Mouse (Mus musculus) urinary bladder, adult 2 months (tissue): ENCODE data around the gene Dstn. TPM values are rescaled to one million over a fixed set of nuclear protein-coding genes. Genes with fewer than 3 reads are reported as not detected.

Experiments used
- DNase-seq: peaks from one replicate; pipeline ENCODE4 v3.0.0; 2022; ENCODE audit warnings: low spot score
- polyA plus RNA-seq: library from polyadenylated mRNA; depleted of rRNA; stranded (reverse); fragments of >200 nt; gene quantifications from 2 replicates; pipeline ENCODE4 v1.2.3, GENCODE M21; 2012

The Dstn gene
- polyA plus RNA-seq, 1 experiment = 1,245 TPM

GRCm38 (mm10) chr2:143953944-143954343 is 38.8 kb downstream of the Dstn start:
- peak; percentile 12 for DNase-seq

DNA sequence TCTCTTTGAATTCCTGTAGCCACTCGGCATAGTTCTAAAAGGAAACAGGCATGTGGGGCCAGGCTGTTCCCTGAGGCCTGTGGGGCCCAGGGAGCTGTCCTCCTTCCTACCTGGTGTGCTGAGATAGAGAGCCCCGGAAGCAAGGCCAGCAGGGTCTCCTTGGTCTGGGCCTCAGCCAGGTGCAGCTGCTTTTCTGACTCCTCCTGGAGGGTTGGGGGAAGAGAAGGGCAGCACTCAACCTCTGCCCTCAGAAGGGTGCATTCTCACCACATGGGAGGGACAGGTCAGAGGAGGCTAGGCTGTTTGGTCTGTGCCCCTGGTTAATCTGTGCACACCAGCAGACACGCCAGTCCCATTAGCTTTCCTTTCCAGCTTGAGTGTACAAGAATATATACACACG is 39.9 kb downstream of the Dstn start:
- peak; percentile 16 for DNase-seq

DNA sequence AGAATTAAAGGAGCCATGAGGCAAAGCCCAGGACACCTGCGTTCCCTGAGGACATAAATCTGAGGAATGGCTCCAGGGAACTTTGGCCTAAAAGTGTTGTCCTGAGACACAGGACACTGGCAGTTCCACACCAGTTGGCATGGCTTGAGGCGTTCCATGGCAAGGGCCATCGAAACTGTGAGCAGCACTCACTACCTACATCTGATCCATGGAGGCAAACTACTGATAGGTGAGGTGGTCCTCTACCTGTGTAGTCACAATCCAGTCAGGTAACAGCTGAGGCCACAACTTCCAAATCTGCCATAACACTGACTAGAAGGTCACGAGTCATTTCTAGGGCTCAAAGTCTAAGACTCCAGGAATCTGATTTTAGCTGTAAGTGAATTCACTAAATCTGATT is 40.6 kb downstream of the Dstn start:
- peak; percentile 15 for DNase-seq

GRCm38 (mm10) chr2:143962192-143962591 is 47.1 kb downstream of the Dstn start:
- DNase-seq = no peak

DNA sequence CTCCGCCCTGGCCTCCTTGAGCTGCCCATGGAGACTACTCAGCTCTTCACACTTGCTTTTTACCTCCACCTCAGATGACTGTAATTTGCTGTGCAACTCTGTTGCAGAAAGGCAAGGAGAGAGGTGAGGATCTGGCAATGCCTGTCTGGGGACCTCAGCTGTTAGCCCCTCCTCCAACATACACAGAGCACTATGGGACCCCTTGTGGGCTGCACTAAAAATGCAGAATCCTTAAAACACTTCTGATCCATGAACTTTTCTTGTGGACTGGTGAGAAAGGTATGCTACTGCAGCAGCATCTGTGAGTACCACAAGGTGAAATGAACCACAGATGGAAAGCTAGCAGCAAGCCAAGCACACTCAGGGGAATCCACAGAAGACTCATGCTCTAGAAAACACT is 48.2 kb downstream of the Dstn start:
- DNase-seq = no peak

DNA sequence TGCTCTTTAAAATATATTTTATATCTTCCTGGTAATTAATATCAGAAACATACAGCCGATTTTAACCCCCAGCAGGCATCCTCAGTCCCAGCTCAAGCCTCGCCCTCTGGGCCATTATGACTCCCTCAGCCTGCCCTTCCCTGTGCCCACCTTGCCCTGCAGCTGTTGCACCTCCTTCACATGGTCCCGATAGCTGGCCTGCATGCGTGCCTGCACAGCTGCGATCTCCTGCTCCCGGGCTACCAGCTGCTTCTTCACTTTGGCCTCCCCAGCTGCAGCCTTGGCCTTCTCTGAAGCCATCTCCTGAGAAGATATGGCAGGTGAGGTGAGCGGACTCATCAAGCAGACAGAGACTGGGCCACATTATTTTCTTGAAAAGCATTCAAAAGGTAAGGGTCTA is 54.1 kb downstream of the Dstn start:
- no peak for DNase-seq

DNA sequence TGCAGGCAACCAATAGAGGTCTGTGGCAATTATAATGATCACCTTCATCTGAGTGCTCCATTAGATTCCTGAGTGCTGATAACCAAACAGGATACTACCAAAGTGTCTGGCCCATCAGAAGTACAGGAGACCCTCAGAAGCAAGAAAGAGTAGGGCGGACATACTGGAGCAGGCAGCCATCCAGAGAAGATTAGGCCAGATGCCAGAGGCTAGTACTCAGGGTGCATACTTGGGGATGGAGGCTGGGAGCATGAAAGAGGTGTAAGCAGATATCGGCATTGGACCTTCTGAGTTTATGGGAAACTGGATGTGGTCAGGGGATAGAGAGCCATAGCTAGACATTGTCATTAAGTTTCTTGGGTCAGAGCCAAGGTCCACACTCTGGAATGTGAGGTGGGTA is 55.7 kb downstream of the Dstn start:
- no peak for DNase-seq

DNA sequence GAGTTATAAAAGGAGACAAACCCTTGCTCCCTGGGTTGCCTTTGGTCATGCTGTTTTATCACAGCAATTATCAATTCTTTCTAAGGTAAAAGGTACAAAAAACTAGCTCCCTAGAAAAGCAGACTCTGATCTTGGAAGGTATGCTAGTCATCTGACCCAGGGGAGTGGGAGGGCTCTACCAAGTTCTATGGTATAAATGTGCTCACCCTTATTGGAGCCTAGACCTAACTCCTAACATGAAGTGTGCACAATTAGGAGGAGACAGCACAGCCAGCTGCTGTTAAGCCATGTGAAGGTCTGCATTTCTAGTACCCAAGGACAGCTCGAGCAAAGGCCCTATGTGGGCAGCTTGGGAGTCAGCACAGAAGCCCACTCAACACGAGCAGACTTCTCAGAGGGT is 56.8 kb downstream of the Dstn start:
- DNase-seq = no peak

GRCm38 (mm10) chr2:143973161-143973560 is 58.0 kb downstream of the Dstn start:
- DNase-seq = no peak

DNA sequence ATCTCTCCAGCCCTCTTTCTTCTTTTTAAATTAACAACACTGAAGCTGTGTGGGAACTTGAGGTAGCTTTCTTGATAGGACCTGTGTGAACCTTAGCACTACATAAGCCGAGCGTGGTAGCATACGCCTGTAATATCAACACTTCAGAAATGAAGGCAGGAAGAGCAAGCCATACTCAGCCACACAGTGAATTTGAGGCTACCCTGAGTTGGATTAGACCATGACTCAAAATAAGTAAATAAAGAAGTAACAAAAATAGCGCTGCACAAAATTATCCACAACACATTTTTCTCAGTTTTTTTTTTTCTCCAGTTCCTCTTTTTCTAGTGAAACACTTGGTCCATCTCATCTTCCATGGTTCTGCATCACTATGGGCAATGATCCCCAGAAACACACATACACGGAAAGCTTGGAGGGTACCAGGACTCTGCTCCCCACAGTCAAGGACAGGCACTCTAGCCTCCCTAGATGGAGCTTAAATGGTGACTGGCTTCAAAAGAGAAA is 60.1 kb downstream of the Dstn start:
- DNase-seq = no peak

GRCm38 (mm10) chr2:143978444-143979147 is 63.5 kb downstream of the Dstn start:
- peak; percentile 12 for DNase-seq

DNA sequence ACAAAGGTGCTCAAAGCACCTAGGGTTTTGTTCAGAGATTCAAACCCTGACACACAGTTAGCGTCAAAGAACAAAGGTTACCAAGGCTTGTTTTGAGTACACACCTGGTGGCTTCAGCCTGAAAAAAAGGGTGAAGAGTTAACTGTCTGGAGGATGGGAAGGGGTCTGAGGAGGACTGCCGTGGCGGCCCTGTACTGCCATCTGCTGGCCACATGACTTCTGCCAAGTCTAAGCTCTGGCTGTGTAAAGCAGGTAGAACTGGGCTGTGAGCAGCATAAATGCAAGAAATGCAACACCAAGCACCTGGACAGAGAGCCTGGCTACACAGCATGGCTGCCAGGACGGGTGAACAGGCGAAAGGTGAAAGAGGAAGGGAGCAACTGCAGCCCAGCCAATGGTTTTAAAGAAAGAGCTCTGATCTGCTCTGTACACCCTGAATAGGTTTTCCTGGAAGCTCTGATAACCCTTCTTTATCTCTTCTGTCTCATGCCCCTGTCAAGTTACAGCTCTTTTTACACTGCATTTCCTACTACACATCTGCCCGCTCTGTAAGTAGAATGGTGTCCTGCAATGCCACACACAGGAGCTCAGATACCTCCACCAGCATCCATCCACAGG is 65.8 kb downstream of the Dstn start:
- no peak for DNase-seq

GRCm38 (mm10) chr2:143982152-143982551 is 67.0 kb downstream of the Dstn start:
- no peak for DNase-seq

- no peak for DNase-seq
Observed at GRCm38 (mm10) chr2:143982901-143983300, 67.8 kb downstream of the Dstn start.

GRCm38 (mm10) chr2:143983482-143983881 is 68.4 kb downstream of the Dstn start:
- DNase-seq = no peak

GRCm38 (mm10) chr2:143987485-143987884 is 72.4 kb downstream of the Dstn start:
- no peak for DNase-seq

GRCm38 (mm10) chr2:143988016-143988415 is 72.9 kb downstream of the Dstn start:
- no peak for DNase-seq

GRCm38 (mm10) chr2:143990997-143991396 is 75.9 kb downstream of the Dstn start:
- no peak for DNase-seq

GRCm38 (mm10) chr2:143991964-143992672 is 77.0 kb downstream of the Dstn start:
- DNase-seq = no peak
